Mouse (Mus musculus): ENCODE results near the gene Tmem63a.
"Not testable (repeated sequence)": the region's sequence is repeated elsewhere in the genome, so short reads cannot be mapped to it uniquely, and the experiment has no call there.

The Tmem63a gene

GRCm38 (mm10) chr1:180958797-180959196, 16.7 kb downstream of the Tmem63a start:
- DNase-seq (ENCODE audit: low spot score): no peak

GRCm38 (mm10) chr1:180965786-180966185, 23.6 kb downstream of the Tmem63a start:
- DNase-seq (ENCODE audit: low spot score): no peak

GRCm38 (mm10) chr1:180966542-180966941, 24.4 kb downstream of the Tmem63a start:
- no peak for DNase-seq (ENCODE audit: low spot score)

- DNase-seq (ENCODE audit: low spot score): no peak
Observed at GRCm38 (mm10) chr1:180967261-180967660, 25.1 kb downstream of the Tmem63a start.

GRCm38 (mm10) chr1:180972941-180973340, 30.8 kb downstream of the Tmem63a start:
- no peak for DNase-seq (ENCODE audit: low spot score)

- peak; percentile 76 for DNase-seq (ENCODE audit: low spot score)
Observed at GRCm38 (mm10) chr1:180974126-180974746, 32.1 kb downstream of the Tmem63a start.

GRCm38 (mm10) chr1:180976110-180976679, 34.1 kb downstream of the Tmem63a start:
- DNase-seq (ENCODE audit: low spot score): peak; percentile 52

GRCm38 (mm10) chr1:180979484-180980251, 37.5 kb downstream of the Tmem63a start:
- no peak for DNase-seq (ENCODE audit: low spot score)

- peak; percentile 18 for DNase-seq (ENCODE audit: low spot score)
Observed at GRCm38 (mm10) chr1:180980464-180980863, 38.3 kb downstream of the Tmem63a start.

GRCm38 (mm10) chr1:180981298-180982046, 39.3 kb downstream of the Tmem63a start:
- DNase-seq (ENCODE audit: low spot score): not testable (repeated sequence)

- DNase-seq (ENCODE audit: low spot score): no peak
Observed at GRCm38 (mm10) chr1:180986701-180987100, 44.6 kb downstream of the Tmem63a start.

GRCm38 (mm10) chr1:180987759-180988158, 45.6 kb downstream of the Tmem63a start:
- DNase-seq (ENCODE audit: low spot score): peak; percentile 85

GRCm38 (mm10) chr1:180990671-180991070, 48.5 kb downstream of the Tmem63a start:
- DNase-seq (ENCODE audit: low spot score): no peak

GRCm38 (mm10) chr1:180992142-180992541, 50.0 kb downstream of the Tmem63a start:
- peak; percentile 81 for DNase-seq (ENCODE audit: low spot score)

GRCm38 (mm10) chr1:181000501-181001092, 58.5 kb downstream of the Tmem63a start:
- DNase-seq (ENCODE audit: low spot score): peak; percentile 62

- no peak for DNase-seq (ENCODE audit: low spot score)
Observed at GRCm38 (mm10) chr1:181001217-181001616, 59.1 kb downstream of the Tmem63a start.

- no peak for DNase-seq (ENCODE audit: low spot score)
Observed at GRCm38 (mm10) chr1:181001621-181002020, 59.5 kb downstream of the Tmem63a start.

GRCm38 (mm10) chr1:181003790-181004189, 61.6 kb downstream of the Tmem63a start:
- no peak for DNase-seq (ENCODE audit: low spot score)

- DNase-seq (ENCODE audit: low spot score): no peak
Observed at GRCm38 (mm10) chr1:181005331-181005730, 63.2 kb downstream of the Tmem63a start.

- DNase-seq (ENCODE audit: low spot score): peak; percentile 2
Observed at GRCm38 (mm10) chr1:181007831-181008230, 65.7 kb downstream of the Tmem63a start.

GRCm38 (mm10) chr1:181008266-181008665, 66.1 kb downstream of the Tmem63a start:
- no peak for DNase-seq (ENCODE audit: low spot score)

- DNase-seq (ENCODE audit: low spot score): no peak
Observed at GRCm38 (mm10) chr1:181009011-181009590, 67.0 kb downstream of the Tmem63a start.

All from embryo, embryonic 10 days (tissue).